Mouse (Mus musculus) G1E-ER4 (cell line): ENCODE results near the gene Gdf15. TPM values are rescaled to one million over a fixed set of nuclear protein-coding genes. Genes with fewer than 3 reads are reported as not detected.

ENCODE experiments used
- GATA1 ChIP-seq: IDR thresholded peaks from one replicate; pipeline ENCODE4 v1.8.0; 2012; ENCODE audit warnings: low read length, inconsistent platforms
- polyA plus RNA-seq: library from polyadenylated mRNA; stranded (reverse); fragments of >175 nt; gene quantifications from 2 replicates; pipeline ENCODE4 v1.2.3, GENCODE M21; 2012

Gdf15 gene
- polyA plus RNA-seq, 1 experiment: 0.05 TPM

- no peak for TF ChIP-seq GATA1
Measured at GRCm38 (mm10) chr8:70645501-70646224, 13.4 kb upstream of the Gdf15 start.

GRCm38 (mm10) chr8:70644065-70644464, 11.8 kb upstream of the Gdf15 start:
- TF ChIP-seq GATA1: no peak

- TF ChIP-seq GATA1: no peak
Measured at GRCm38 (mm10) chr8:70643019-70643418, 10.8 kb upstream of the Gdf15 start.

- TF ChIP-seq GATA1: no peak
Measured at GRCm38 (mm10) chr8:70638752-70639151, 6.5 kb upstream of the Gdf15 start.

GRCm38 (mm10) chr8:70636838-70637237, 4.6 kb upstream of the Gdf15 start:
- TF ChIP-seq GATA1: no peak

GRCm38 (mm10) chr8:70635527-70635926, 3.3 kb upstream of the Gdf15 start:
- TF ChIP-seq GATA1: no peak

- TF ChIP-seq GATA1: no peak
Measured at GRCm38 (mm10) chr8:70634066-70634465, 1.8 kb upstream of the Gdf15 start.

GRCm38 (mm10) chr8:70631436-70631835, 820 bp downstream of the Gdf15 start:
- TF ChIP-seq GATA1: no peak

GRCm38 (mm10) chr8:70630532-70631381, 1.5 kb downstream of the Gdf15 start:
- no peak for TF ChIP-seq GATA1

GRCm38 (mm10) chr8:70629574-70630531, 2.4 kb downstream of the Gdf15 start:
- TF ChIP-seq GATA1: no peak

GRCm38 (mm10) chr8:70628986-70629490, 3.2 kb downstream of the Gdf15 start:
- no peak for TF ChIP-seq GATA1

GRCm38 (mm10) chr8:70627041-70627440, 5.2 kb downstream of the Gdf15 start:
- TF ChIP-seq GATA1: no peak

- TF ChIP-seq GATA1: no peak
Measured at GRCm38 (mm10) chr8:70625104-70625503, 7.2 kb downstream of the Gdf15 start.

- TF ChIP-seq GATA1: peak; percentile 1
Measured at GRCm38 (mm10) chr8:70622220-70622619, 10.0 kb downstream of the Gdf15 start.

GRCm38 (mm10) chr8:70618888-70619334, 13.3 kb downstream of the Gdf15 start:
- TF ChIP-seq GATA1: no peak

GRCm38 (mm10) chr8:70617985-70618384, 14.3 kb downstream of the Gdf15 start:
- TF ChIP-seq GATA1: no peak
